Mouse (Mus musculus) CH12.LX (cell line): ENCODE results near the gene 4930583I09Rik. TPM values are rescaled to one million over a fixed set of nuclear protein-coding genes. Genes with fewer than 3 reads are reported as not detected.

ENCODE experiments used
- DNase-seq: peaks from one replicate; pipeline ENCODE4 v3.0.0-alpha.2; 2013; ENCODE audit errors: extremely low read depth
- H3K27ac ChIP-seq: 2 replicates; pipeline ENCODE4 v1.5.1; 2012; ENCODE audit warnings: low read depth, mild to moderate bottlenecking, control low read depth, moderate library complexity; ENCODE audit not compliant: insufficient read depth
- H3K27me3 ChIP-seq: replicated peaks from 2 replicates; pipeline ENCODE3; 2012; ENCODE audit warnings: inconsistent platforms
- H3K36me3 ChIP-seq, 2 experiments: replicated peaks in 1 of 2; 2 replicates each; pipeline versions ENCODE3 to v1.6.1; 2012; ENCODE audit warnings: inconsistent platforms in 1 of 2, low read length in 1 of 2, mild to moderate bottlenecking in 1 of 2, mixed read lengths in 1 of 2, moderate library complexity in 1 of 2; ENCODE audit not compliant: control insufficient read depth in 1 of 2, insufficient read depth in 1 of 2
- H3K4me1 ChIP-seq, 2 experiments: 2 replicates each; pipeline ENCODE4 v1.6.1; 2012; ENCODE audit warnings: inconsistent platforms in 1 of 2, moderate library complexity in 1 of 2; ENCODE audit not compliant: insufficient read depth in 2 of 2, control insufficient read depth in 1 of 2
- H3K4me2 ChIP-seq: 2 replicates; pipeline ENCODE4 v1.6.1; 2012; ENCODE audit warnings: low read depth, mild to moderate bottlenecking, control low read depth; ENCODE audit not compliant: poor library complexity, insufficient read depth, severe bottlenecking
- H3K4me3 ChIP-seq, 3 experiments: fragments of 150-350 bp in 1 of 3; sonication (generic) in 1 of 3; replicated peaks in 1 of 3; 2 replicates each; pipeline versions ENCODE3 to v1.5.1; 2011 to 2012; ENCODE audit warnings: low read depth in 2 of 3, low read length in 2 of 3, mild to moderate bottlenecking in 2 of 3, moderate library complexity in 2 of 3, control low read depth in 1 of 3, improper control_type of control experiment in 1 of 3, inconsistent platforms in 1 of 3, mixed read lengths in 1 of 3; ENCODE audit not compliant: poor library complexity in 1 of 3
- H3K79me2 ChIP-seq: replicated peaks from 2 replicates; pipeline ENCODE4 v1.6.1; 2012; ENCODE audit warnings: mild to moderate bottlenecking, moderate library complexity; ENCODE audit not compliant: control insufficient read depth, poor library complexity, insufficient read depth, severe bottlenecking; ENCODE audit errors: extremely low read depth
- H3K9ac ChIP-seq: 2 replicates; pipeline ENCODE4 v1.6.1; 2012; ENCODE audit warnings: low read depth, mild to moderate bottlenecking, control low read depth, moderate library complexity; ENCODE audit not compliant: insufficient read depth
- H3K9me3 ChIP-seq: replicated peaks from 2 replicates; pipeline ENCODE3; 2012; ENCODE audit warnings: low read length, inconsistent platforms, mixed read lengths
- ETS1 ChIP-seq: conservative IDR thresholded peaks from 2 replicates; pipeline ENCODE4 v1.6.1; 2012; ENCODE audit warnings: low read depth, mild to moderate bottlenecking, inconsistent platforms, low read length, improper control_type of control experiment, moderate library complexity
- HCFC1 ChIP-seq: IDR thresholded peaks from 2 replicates; pipeline ENCODE4 v1.6.1; 2012; ENCODE audit warnings: low read depth, mild to moderate bottlenecking, inconsistent platforms, low read length, improper control_type of control experiment
- MAX ChIP-seq: IDR thresholded peaks from 2 replicates; pipeline ENCODE4 v1.6.1; 2011; ENCODE audit warnings: low read length, improper control_type of control experiment
- PAX5 ChIP-seq: IDR thresholded peaks from 2 replicates; pipeline ENCODE4 v1.6.1; 2012; ENCODE audit warnings: low read length, inconsistent platforms, mixed read lengths
- RAD21 ChIP-seq: IDR thresholded peaks from 2 replicates; pipeline ENCODE4 v1.6.1; 2011; ENCODE audit warnings: low read depth, mild to moderate bottlenecking, low read length, improper control_type of control experiment, moderate library complexity
- TBP ChIP-seq: conservative IDR thresholded peaks from 2 replicates; pipeline ENCODE4 v1.6.1; 2011; ENCODE audit warnings: low read depth, low read length, improper control_type of control experiment
- ZMIZ1 ChIP-seq: IDR thresholded peaks from 2 replicates; pipeline ENCODE4 v1.6.1; 2012; ENCODE audit warnings: low read depth, mild to moderate bottlenecking, inconsistent platforms, low read length, improper control_type of control experiment
- dilution Hi-C: fragments of 300-500 bp; cut with MboI; formaldehyde crosslinking; loops from 2 replicates; pipeline ENCODE4 v1.14.3; 2020; ENCODE audit warnings: low sequenced_read_pairs; ENCODE audit not compliant: extremely low pct_unique_long_range_greater_than_20kb, extremely low pct_ligation_motif_present
- in situ Hi-C: fragments of 300-500 bp; cut with MboI; formaldehyde crosslinking; loops from 3 replicates; pipeline ENCODE4 v1.14.3; 2019; ENCODE audit warnings: low sequenced_read_pairs, low pct_ligation_motif_present, low pct_unique_long_range_greater_than_20kb, mixed read lengths
- polyA plus RNA-seq: library from polyadenylated mRNA; unstranded; fragments of >175 nt; gene quantifications from 2 replicates; pipeline ENCODE4 v1.2.1, GENCODE M21; 2012; ENCODE audit warnings: low read depth; ENCODE audit not compliant: insufficient read length
- total RNA-seq, 2 experiments: library from RNA; depleted of rRNA; stranded (reverse); fragments of 300-350 nt in 1 of 2; fragments of >200 nt in 1 of 2; gene quantifications; 2 replicates each; pipeline ENCODE4 v1.2.3; 2012 to 2014

4930583I09Rik gene
- total and polyA plus RNA-seq, 3 experiments = not detected

DNA sequence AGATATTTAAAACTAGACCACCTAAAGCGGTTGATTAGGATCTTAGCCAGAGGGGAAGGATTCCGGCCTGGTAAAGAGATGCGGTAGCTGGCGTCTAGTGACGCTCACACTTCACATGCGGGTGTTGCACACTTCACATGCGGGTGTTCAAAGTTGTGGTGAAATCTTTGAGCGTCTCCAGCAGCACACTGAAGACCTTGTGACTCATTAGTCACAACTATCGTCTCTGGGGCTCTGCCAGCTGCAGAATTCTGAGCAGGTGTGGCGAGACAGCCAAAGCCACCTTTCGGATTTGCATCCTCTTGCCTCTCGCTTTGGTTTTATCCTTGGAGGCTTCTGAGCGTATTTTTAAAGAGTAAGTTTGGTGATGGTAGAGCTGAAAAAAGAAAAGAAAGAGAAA, 47.6 kb downstream of the 4930583I09Rik start (continued):
- TF ChIP-seq RAD21 (no peak), ETS1 (peak; percentile 67)

DNA sequence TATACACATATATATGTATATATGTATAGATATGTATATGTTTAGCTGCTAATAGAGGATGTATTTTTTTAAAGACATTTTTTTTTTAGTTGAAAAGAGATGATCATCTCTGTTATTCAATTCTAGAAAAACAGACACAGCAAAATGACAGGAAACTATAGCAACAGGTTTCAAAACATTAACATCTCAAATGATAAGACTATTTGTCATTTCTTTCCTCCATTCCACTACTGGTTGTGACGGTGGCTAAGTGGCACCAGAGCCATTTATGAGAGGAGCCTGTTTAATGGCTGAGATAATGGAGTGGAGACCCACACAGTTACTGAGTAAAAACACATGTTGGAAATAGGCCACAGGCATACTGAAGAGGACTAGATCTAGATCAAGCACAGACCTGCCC, 49.9 kb downstream of the 4930583I09Rik start:
- no peaks in the 10 kb centered on the region for H3K9me3 ChIP-seq
- no peak for TF ChIP-seq HCFC1
- no peak for TF ChIP-seq MAX
- TF ChIP-seq PAX5 = no peak
- TF ChIP-seq ZMIZ1 = no peak
- TF ChIP-seq TBP = no peak
- dilution Hi-C loops (no loop called here), in situ Hi-C loops (no loop called here)
- H3K79me2 ChIP-seq = no peaks in the 10 kb centered on the region
- H3K4me2 ChIP-seq = no peak overlapping the region
- no peaks in the 10 kb centered on the region for H3K27me3 ChIP-seq
- H3K36me3 ChIP-seq = no peaks in the 10 kb centered on the region
- DNase-seq = no peak
- H3K4me1 ChIP-seq = peaks cover 7 to 35% of the 10 kb centered on the region in 2 experiments
- H3K27ac ChIP-seq = no peak overlapping the region
- no peak overlapping the region for H3K9ac ChIP-seq
- H3K4me3 ChIP-seq = no peak overlapping the region

Other genes starting within 250 kb of the 4930583I09Rik start
- 7.9 and 12.3 TPM in 2 replicates for gene Man2a1, start 235.3 kb downstream of the 4930583I09Rik start, total RNA-seq (2012; rRNA removed)
- gene Man2a1, start 235.3 kb downstream of the 4930583I09Rik start, total RNA-seq (2014; rRNA removed) = 11.9 and 12.5 TPM in 2 replicates
- 11.6 and 15.4 TPM in 2 replicates for gene Man2a1, start 235.3 kb downstream of the 4930583I09Rik start, polyA plus RNA-seq